Mouse (Mus musculus): Measurements from ENCODE around the gene 2610301B20Rik. TPM values are rescaled to one million over a fixed set of nuclear protein-coding genes. Genes with fewer than 3 reads are reported as not detected.
"Not testable (repeated sequence)": the region's sequence is repeated elsewhere in the genome, so short reads cannot be mapped to it uniquely, and the experiment has no call there.

The 2610301B20Rik gene
- total and polyA plus RNA-seq, 3 experiments: 13.3 to 15.7 TPM; not detected in 1

DNA sequence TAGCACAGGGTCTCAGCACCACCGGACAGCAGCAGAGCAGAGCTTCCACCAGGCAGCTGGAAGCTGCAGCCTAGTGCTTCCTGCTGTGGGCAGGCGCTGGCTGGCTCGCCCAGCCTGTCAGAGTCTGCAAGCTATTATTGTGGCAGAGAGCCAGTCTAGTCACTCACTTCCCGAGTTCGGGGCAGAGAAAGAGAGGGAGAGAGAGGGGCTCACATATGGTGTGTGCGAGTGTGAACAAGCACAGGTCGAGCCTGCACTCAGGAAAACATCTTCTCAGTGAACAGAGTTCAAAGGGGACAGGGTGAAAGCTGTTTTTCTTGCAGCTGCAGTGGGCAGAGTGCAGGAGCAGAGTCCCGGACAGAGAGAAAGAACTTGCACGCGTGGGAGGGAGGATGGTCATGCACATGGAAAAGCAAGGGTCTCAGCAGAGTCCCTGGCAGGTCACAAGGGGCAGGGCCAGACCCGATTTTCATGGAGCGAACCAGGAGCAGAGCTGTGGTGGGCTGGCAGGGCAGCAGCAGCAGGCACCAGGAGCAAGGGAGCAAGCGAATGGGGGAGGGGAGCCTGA lies 31.0 kb downstream of the 2610301B20Rik start:
- no peaks in the 10 kb centered on the region; a peak in 1 of 4 replicates for H3K4me1 ChIP-seq (ENCODE audit: control insufficient read depth in 1 of 2, insufficient read depth in 2 of 2, low read length in 2 of 2)
- no peaks in the 10 kb centered on the region for H3K36me3 ChIP-seq (ENCODE audit: control insufficient read depth in 1 of 2, insufficient read depth in 2 of 2, low read length in 2 of 2)
- no peak for TF ChIP-seq MAFK (IDR thresholded peaks at IDR 0.05; ENCODE audit: borderline replicate concordance, low read depth, low read length)
- no peak for TF ChIP-seq TAL1 (IDR thresholded peaks at IDR 0.05; ENCODE audit: low read length)
- TF ChIP-seq UBTF (IDR thresholded peaks at IDR 0.05; ENCODE audit: borderline replicate concordance, insufficient read depth, low read depth, low read length): no peak
- TF ChIP-seq CTCF (IDR thresholded peaks at IDR 0.05 in 2 of 3, conservative IDR thresholded peaks at IDR 0.05 in 1 of 3; ENCODE audit: control insufficient read depth in 1 of 3, insufficient read depth in 1 of 3, low read depth in 2 of 3, low read length in 3 of 3, poor library complexity in 1 of 3, severe bottlenecking in 1 of 3): no peak
- no peak for TF ChIP-seq ZMIZ1 (IDR thresholded peaks at IDR 0.05; ENCODE audit: low read depth, low read length)
- no peak for TF ChIP-seq NELFE (IDR thresholded peaks at IDR 0.05; ENCODE audit: low read depth, low read length)
- TF ChIP-seq CHD1 (IDR thresholded peaks at IDR 0.05; ENCODE audit: low read depth, low read length): no peak
- TF ChIP-seq MAZ (IDR thresholded peaks at IDR 0.05; ENCODE audit: low read depth, low read length): no peak
- TF ChIP-seq KAT2A (conservative IDR thresholded peaks at IDR 0.05; ENCODE audit: low read depth, low read length): no peak
- no peak for TF ChIP-seq TCF12 (IDR thresholded peaks at IDR 0.05; ENCODE audit: low read depth, low read length)
- TF ChIP-seq HCFC1 (IDR thresholded peaks at IDR 0.05; ENCODE audit: low read depth, low read length): no peak
- no peak for TF ChIP-seq EP300 (IDR thresholded peaks at IDR 0.05; ENCODE audit: low read depth in 1 of 2, low read length in 2 of 2)
- no peak for TF ChIP-seq ZC3H11A (IDR thresholded peaks at IDR 0.05; ENCODE audit: low read depth, low read length)
- TF ChIP-seq ELF1 (IDR thresholded peaks at IDR 0.05; ENCODE audit: low read depth, low read length): no peak
- no peak for TF ChIP-seq MXI1 (IDR thresholded peaks at IDR 0.05; ENCODE audit: low read depth, low read length)
- TF ChIP-seq USF2 (IDR thresholded peaks at IDR 0.05; ENCODE audit: borderline replicate concordance in 1 of 2, insufficient read depth in 1 of 2, low read depth in 1 of 2, low read length in 2 of 2): no peak
- no peak for TF ChIP-seq GABPA (IDR thresholded peaks at IDR 0.05; ENCODE audit: low read depth, low read length)
- TF ChIP-seq POLR2AphosphoS2 (IDR thresholded peaks at IDR 0.05; ENCODE audit: low read length): no peak
- TF ChIP-seq BHLHE40 (IDR thresholded peaks at IDR 0.05; ENCODE audit: borderline replicate concordance, low read depth, low read length): no peak
- DNase-seq (ENCODE audit: low read depth, low spot score): peak; percentile 45
- no peaks in the 10 kb centered on the region for H3K27me3 ChIP-seq (ENCODE audit: control insufficient read depth in 1 of 2, insufficient read depth in 2 of 2, low read length in 2 of 2)
- H3K9ac ChIP-seq (ENCODE audit: control insufficient read depth, low read depth, low read length, poor library complexity, severe bottlenecking): peak overlapping the region; percentile 13; the same call in 1 of the 2 replicates
- no peak overlapping the region for H3K27ac ChIP-seq (ENCODE audit: control insufficient read depth, low read depth, low read length)
- no peaks in the 10 kb centered on the region for H3K79me2 ChIP-seq (ENCODE audit: control insufficient read depth, insufficient read depth, low read length, poor library complexity)
- H3K4me3 ChIP-seq (ENCODE audit: control insufficient read depth in 1 of 2, insufficient read depth in 1 of 2, low read depth in 2 of 2, low read length in 2 of 2): peak overlapping the region in 1 of 2 experiments; percentile 8; a peak in 1 of 4 replicates
- H3K9me3 ChIP-seq (replicated peaks; ENCODE audit: insufficient read depth, low read length): no peaks in the 10 kb centered on the region

DNA sequence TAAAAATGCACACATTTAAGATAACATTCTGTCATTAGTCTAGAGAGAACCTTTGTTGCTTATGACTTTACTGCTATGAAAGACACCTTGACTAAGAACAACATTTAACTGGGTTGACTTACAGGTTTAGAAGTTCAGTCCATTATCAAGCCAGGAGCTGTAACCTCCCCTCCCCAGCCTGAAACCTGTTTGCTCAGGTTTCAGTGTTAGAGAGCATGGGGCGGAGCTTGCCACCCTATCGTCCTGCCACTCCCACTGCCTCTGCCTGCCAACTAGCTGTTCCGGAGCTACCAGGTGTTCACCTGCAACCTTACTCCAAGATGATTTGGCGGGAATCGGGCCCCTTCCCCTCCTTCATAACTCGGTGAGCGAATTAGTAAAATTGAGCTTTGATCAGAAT lies 37.1 kb downstream of the 2610301B20Rik start:
- not testable (repeated sequence) for H3K27me3 ChIP-seq (ENCODE audit: control insufficient read depth in 1 of 2, insufficient read depth in 2 of 2, low read length in 2 of 2); H3K9ac ChIP-seq (ENCODE audit: control insufficient read depth, low read depth, low read length, poor library complexity, severe bottlenecking); H3K27ac ChIP-seq (ENCODE audit: control insufficient read depth, low read depth, low read length); DNase-seq (ENCODE audit: low read depth, low spot score); H3K9me3 ChIP-seq (replicated peaks; ENCODE audit: insufficient read depth, low read length); H3K79me2 ChIP-seq (ENCODE audit: control insufficient read depth, insufficient read depth, low read length, poor library complexity); H3K4me3 ChIP-seq (ENCODE audit: control insufficient read depth in 1 of 2, insufficient read depth in 1 of 2, low read depth in 2 of 2, low read length in 2 of 2)
- H3K4me1 ChIP-seq (ENCODE audit: control insufficient read depth in 1 of 2, insufficient read depth in 2 of 2, low read length in 2 of 2): peaks cover 5 to 20% of the 10 kb centered on the region in 2 experiments
- peaks cover 0 to 13% of the 10 kb centered on the region in 2 experiments; a peak in 2 of 4 replicates for H3K36me3 ChIP-seq (ENCODE audit: control insufficient read depth in 1 of 2, insufficient read depth in 2 of 2, low read length in 2 of 2)
